Mouse (Mus musculus): ENCODE results near the gene Prkar1b. TPM values are rescaled to one million over a fixed set of nuclear protein-coding genes. Genes with fewer than 3 reads are reported as not detected.

Prkar1b gene
- polyA plus RNA-seq, 1 experiment: 1.0 TPM

DNA sequence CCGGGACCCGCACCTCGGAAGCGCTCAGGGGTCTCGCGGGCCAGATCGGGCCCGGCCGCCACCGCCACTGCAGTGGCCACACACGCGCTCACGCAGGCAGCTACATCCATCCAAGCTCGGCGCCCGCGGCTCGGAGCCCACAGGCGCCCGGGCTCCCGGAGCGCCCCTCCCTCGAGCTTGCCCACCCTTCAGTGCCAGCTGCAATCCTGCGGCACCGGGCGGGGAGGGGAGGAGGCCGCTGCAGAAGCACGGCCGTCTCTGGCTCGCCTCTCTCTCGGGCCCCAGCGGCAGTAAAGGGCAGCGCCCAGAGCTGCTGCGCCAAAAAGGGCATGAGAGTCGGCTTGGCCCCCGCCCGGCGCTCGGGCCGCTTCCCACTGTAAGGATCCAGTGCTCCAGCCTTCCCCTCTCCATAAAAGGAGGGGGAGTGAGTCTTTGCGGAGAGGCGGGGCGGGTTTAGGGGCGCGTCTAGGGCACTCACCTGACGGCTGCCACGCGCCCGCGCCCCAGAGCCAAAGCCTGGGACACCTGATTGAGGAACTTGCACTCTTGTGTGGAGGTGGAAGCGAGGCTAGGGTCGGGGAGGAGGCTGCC lies 154.0 kb downstream of the Prkar1b start:
- Histone ChIP-seq H3K4me3 (ENCODE audit: insufficient read depth, low read depth, low read length) (peak overlapping the region; percentile 90), H3K4me1 (ENCODE audit: control insufficient read depth, insufficient read depth, insufficient read length, low read length) (peaks cover 16% of the 10 kb centered on the region), H3K27ac (replicated peaks; ENCODE audit: low read depth, low read length) (no peak overlapping the region)

DNA sequence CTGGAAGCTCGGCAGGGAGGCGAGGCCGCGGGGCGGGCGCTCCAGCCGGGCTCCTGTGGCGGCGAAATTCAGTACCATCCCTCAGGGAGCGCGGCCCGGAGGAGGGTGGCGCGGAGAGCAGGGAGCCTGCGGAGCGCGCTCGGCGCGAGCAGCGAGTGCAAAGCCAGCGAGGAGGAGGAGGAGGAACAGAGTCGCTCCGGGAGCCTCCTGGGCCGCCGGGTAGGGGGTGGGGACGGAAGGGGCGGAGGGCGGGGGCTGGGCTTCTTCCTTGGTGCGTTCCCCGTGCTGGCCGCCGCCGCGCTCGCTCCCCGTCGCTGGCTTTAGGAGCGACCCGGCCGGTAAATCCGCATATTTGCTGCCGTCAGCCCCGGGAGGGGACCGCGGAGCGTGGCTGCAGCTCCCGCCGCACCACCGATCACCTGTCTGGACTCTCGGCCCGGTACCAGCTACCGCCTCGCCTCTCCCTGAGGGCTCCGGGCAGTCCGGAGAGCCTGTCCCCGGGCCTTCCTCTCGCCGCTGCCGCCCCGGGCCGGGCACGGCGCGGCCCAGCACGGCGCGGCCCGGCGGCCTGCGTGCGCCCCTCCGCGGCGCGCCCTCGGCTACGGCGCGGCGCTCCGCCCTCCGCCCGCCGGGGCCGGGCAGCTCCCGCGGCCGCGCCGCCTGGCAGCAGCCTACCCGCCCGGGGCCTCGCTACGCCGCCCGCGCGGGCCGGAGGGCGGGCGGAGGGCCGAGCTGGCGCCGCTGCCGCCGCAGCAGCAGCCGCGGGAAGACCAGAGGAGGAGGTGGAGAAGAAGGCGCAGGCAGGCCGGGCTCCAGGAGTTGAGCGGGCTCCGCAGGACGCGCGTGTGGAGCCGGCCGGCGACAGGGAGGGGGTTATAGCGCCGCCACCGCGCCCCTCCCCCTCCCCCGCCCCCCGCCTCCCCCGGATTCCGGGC lies 154.7 kb downstream of the Prkar1b start:
- peaks cover 16% of the 10 kb centered on the region for H3K4me1 ChIP-seq (ENCODE audit: control insufficient read depth, insufficient read depth, insufficient read length, low read length)
- peak overlapping the region; percentile 90 for H3K4me3 ChIP-seq (ENCODE audit: insufficient read depth, low read depth, low read length)
- peak overlapping the region; percentile 82 for H3K27ac ChIP-seq (replicated peaks; ENCODE audit: low read depth, low read length)

DNA sequence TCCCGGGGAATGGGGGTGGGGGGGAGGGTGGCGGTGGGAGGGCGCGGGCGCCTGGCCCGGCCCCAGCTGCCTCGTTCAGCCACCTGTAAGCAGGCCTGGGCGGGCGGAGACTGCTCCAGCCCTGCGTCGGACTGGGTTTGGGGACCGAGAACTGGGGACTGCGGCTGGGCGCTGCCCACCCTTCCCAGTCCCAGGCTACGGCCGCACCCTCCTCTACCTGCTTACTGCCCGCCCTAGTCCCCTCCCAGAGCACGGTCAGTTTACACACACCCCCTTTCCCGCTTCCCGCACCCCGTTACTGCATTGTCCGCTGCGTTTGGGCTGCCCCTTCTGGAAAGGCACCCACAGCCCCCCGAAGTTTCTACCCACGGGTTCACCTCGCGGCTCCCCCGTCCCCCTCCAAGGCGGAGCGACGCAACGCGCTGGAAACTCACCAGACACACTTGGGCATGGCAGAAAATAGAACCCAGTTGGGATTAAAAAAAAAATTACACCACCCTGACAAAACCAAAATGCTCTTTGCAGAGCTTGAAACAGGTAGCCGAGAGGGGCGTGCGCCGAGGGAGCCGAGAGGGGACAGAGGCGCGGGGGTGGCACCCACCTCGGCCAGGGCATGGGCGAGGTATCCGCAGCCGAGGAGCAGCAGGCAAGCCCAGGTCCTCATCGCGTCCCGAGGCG lies 155.6 kb downstream of the Prkar1b start:
- Histone ChIP-seq H3K4me1 (ENCODE audit: control insufficient read depth, insufficient read depth, insufficient read length, low read length) (peaks cover 16% of the 10 kb centered on the region), H3K27ac (replicated peaks; ENCODE audit: low read depth, low read length) (peak overlapping the region; percentile 10; the same call in 1 of the 2 replicates), H3K4me3 (ENCODE audit: insufficient read depth, low read depth, low read length) (peak overlapping the region; percentile 90)

DNA sequence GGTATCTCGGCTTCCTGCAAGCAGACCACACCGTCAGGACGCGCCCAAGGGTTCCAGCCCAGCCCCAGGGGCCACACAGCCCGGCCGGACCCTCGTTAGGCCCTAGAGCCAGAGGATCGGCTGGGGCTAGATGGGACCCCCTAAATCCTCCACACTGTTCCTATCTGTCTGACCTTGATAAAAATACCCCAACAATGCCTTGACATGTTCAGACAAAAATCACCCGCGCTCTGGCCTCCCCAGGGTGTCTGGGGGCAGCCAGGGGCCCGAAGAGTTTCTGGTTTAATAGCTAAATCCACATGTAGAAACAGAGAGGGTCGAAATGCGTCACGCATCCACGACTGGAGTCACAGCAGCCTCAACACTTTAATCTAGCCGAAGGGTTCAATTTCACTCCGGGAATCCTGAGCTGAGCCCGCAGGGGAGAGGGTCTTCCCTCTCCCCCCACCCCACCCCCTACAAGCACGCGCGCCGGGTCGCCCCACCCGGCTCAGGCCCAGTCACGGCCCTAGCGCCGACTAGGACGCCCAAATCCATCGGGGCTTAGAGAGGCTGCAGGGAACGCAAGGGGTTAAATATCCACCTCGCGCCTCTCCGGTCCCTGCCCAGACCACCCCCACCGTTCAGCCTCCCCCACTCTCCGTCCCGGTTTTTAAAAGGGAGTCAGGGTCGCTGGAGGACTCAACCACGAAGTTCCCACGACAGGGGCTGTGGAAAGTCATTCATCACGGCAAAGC lies 156.3 kb downstream of the Prkar1b start:
- Histone ChIP-seq H3K4me3 (ENCODE audit: insufficient read depth, low read depth, low read length) (peak overlapping the region; percentile 90), H3K27ac (replicated peaks; ENCODE audit: low read depth, low read length) (no peak overlapping the region), H3K4me1 (ENCODE audit: control insufficient read depth, insufficient read depth, insufficient read length, low read length) (peaks cover 12% of the 10 kb centered on the region)

DNA sequence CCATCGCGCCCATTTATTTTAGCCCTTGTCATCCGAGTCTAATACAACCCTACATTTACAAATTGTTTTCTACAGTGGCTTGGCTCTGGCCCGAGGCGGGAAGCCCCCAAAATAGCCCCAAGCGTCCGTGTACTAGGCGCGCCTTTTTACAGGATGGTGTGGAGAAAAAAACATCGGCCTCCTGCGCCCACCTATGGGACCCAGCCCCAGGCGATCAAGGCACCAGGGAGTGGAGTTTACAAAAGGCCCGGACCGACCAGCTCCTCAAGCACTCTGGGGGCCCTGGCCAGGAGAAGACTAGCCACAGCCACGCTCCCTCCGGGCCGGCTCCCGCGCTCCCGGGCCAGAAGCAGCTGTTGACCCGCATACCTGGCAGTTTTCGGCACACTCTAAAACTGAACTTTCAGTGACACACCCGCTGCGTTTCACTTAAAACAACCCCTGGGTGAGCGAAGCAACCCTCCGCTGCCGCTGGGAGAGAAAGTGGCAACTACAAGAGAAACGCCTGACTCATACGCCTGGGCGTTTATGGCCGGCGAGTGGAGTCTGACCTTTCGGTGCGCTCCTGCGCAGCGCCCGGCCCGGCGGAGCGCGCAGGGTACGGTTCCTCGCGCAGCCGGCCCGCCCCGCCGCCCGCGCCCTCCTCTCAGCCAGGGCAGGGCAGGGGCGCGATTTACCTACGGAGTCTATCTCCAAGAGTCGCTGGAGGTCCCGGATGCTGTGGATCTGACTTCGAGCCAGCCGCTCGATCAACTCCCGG lies 157.0 kb downstream of the Prkar1b start:
- H3K27ac ChIP-seq (replicated peaks; ENCODE audit: low read depth, low read length): no peak overlapping the region
- peak overlapping the region; percentile 90 for H3K4me3 ChIP-seq (ENCODE audit: insufficient read depth, low read depth, low read length)
- H3K4me1 ChIP-seq (ENCODE audit: control insufficient read depth, insufficient read depth, insufficient read length, low read length): peaks cover 6% of the 10 kb centered on the region

DNA sequence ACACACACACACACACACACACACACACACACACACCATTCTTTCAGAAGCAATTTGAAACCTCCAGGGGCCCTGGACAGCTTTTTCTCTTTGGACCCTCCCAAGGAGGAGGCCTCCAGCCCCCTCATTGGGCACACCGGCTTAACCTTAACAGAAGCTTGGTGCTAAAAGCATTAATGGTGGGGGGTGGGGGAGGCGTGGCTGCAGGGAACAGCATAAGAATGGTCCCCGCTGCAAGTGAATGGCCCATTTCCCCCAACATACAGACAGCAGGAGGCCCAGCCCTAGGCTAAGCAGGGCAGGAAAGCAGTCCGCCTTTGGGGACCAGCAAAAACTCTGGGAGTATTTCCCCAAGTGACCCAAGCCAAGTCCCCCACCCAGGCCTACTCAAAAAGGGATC lies 158.1 kb downstream of the Prkar1b start:
- Histone ChIP-seq H3K27ac (replicated peaks; ENCODE audit: low read depth, low read length) (no peak overlapping the region), H3K4me3 (ENCODE audit: insufficient read depth, low read depth, low read length) (no peak overlapping the region), H3K4me1 (ENCODE audit: control insufficient read depth, insufficient read depth, insufficient read length, low read length) (no peaks in the 10 kb centered on the region; the same call in 1 of the 2 replicates)

DNA sequence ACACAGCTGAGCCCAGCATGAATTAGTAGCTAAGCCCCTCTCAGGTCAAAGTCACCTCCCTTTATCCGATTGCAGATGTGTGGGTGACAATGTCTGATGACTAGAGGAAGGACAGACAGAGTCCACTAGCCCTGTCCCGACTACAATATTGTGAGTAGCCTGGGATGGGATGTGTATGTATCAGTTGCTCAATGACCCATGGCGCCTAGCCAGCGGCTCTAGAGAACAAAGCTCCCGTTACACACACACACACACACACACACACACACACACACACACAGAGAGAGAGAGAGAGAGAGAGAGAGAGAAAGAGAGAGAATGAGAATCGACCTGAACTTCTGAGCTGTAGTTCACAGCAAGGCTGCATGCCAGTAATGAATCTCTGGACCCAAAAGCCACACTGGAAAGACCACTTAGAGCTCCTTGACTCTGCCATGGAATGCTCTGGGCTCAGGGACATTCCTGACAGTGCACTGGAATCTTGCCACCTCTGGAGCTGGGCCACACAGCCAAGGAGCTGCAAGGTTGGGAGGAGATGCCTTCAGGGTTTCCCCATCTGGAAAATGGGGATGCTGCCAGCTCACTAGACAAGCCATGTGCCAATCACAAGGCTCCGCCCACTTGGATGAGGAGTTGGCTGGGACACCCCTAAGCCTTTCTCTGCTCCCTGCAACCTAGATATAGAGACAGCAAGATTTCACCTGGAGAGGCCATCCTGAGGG lies 159.0 kb downstream of the Prkar1b start:
- Histone ChIP-seq H3K4me3 (ENCODE audit: insufficient read depth, low read depth, low read length) (no peak overlapping the region), H3K4me1 (ENCODE audit: control insufficient read depth, insufficient read depth, insufficient read length, low read length) (no peaks in the 10 kb centered on the region), H3K27ac (replicated peaks; ENCODE audit: low read depth, low read length) (no peak overlapping the region)

DNA sequence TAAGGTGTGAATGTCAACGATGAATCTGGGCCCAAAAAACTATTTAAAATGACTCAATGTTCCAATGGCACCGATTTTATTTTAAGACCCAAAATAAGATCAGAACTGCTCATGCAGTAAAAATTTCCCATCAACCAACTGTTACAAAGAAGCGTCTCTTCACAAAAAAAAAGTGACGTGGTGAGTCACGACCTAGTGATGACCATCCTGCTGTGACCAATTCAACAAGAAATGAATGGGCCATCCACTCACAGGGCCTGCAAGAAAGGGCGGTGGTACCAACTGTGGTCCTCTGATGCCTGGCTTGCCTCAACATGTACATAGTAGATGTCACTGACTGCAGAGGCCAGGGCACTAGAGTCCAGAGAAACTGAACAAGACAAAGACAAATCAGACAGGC lies 160.2 kb downstream of the Prkar1b start:
- H3K27ac ChIP-seq (replicated peaks; ENCODE audit: low read depth, low read length): no peak overlapping the region
- H3K4me1 ChIP-seq (ENCODE audit: control insufficient read depth, insufficient read depth, insufficient read length, low read length): no peaks in the 10 kb centered on the region

DNA sequence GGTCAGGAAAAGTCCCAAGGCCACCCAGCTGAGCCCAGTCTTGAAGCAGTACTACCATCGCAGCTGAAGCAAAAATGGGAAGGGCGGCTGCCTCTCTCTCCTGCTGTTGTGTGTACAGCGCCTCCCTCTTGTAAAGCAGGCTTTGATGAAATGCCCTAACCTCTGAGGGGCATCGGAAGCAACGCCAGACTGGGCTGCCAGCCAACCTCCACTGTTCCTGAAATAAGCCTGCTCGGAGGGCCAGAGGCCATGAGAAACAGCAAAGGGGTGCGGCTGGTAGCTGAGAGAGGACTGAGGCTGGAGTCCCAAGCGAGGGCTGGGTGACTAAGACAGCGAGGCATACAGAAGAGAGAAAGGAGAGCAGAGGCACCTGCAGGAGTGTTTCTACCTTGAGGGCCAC lies 161.0 kb downstream of the Prkar1b start:
- Histone ChIP-seq H3K4me1 (ENCODE audit: control insufficient read depth, insufficient read depth, insufficient read length, low read length) (no peaks in the 10 kb centered on the region), H3K27ac (replicated peaks; ENCODE audit: low read depth, low read length) (no peak overlapping the region), H3K4me3 (ENCODE audit: insufficient read depth, low read depth, low read length) (no peak overlapping the region)

More for the DNA sequence above, 160.2 kb downstream of the Prkar1b start:
- no peak overlapping the region for H3K4me3 ChIP-seq (ENCODE audit: insufficient read depth, low read depth, low read length)

DNA sequence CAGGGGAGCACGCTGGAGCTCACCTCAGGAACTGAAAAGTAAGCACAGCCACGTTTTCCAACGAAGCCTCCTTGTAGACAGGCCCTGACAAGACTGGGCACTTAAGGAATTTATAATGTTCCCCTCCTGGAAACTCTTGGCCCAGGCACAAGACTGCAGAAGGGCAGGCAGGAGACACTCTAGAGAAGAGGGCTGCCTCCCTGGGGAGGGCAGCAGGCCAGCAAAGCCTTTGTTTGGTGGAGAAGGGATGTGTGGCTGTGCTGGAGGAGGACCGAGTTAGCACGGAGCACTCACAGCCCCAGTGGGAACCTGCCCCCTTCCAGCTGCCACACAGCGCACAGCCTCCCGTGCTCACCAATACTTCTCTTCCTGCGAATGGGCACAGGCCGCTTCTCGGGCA lies 161.8 kb downstream of the Prkar1b start:
- no peaks in the 10 kb centered on the region for H3K4me1 ChIP-seq (ENCODE audit: control insufficient read depth, insufficient read depth, insufficient read length, low read length)
- H3K4me3 ChIP-seq (ENCODE audit: insufficient read depth, low read depth, low read length): no peak overlapping the region
- no peak overlapping the region for H3K27ac ChIP-seq (replicated peaks; ENCODE audit: low read depth, low read length)

DNA sequence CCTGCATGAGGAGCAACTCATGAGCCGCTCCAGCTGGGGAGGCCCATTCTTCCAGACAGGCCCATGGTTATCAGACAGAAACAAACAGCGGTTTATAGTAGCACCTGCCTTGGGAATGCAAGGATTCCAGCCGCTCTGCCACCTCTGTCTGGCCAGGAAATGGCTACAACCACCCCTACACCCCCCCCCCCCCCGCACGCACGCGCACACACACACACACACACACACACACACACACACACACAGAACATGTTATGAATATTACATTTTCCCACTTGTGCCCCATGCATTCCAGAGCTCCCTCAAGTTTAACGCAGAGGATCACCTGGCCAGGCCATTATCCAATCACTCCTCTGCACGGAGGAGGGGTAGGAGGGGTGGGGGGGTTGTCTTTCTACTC lies 167.9 kb downstream of the Prkar1b start:
- no peak overlapping the region for H3K4me3 ChIP-seq (ENCODE audit: insufficient read depth, low read depth, low read length)
- H3K27ac ChIP-seq (replicated peaks; ENCODE audit: low read depth, low read length): no peak overlapping the region
- H3K4me1 ChIP-seq (ENCODE audit: control insufficient read depth, insufficient read depth, insufficient read length, low read length): no peaks in the 10 kb centered on the region

DNA sequence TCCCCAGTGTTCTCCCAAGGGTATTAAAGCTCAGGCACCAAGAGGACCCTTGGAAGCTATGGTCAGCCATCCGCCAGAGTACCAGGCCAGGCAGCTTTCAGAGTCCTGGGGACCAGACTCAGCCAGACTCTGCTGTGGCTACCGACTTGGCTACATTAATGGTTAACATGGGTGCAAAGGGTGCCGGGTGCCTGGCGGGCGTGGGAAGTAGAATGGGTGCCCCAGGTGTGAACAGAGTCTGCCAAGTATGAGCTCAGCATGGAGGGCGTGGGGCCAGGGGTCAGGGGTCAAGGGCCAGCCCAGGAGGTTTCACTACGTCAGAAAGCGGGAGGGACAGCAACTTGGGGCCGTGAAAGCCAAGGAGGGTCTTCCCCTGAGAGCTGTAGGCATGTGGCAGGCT lies 169.2 kb downstream of the Prkar1b start:
- no peak overlapping the region for H3K27ac ChIP-seq (replicated peaks; ENCODE audit: low read depth, low read length)
- no peaks in the 10 kb centered on the region for H3K4me1 ChIP-seq (ENCODE audit: control insufficient read depth, insufficient read depth, insufficient read length, low read length)
- H3K4me3 ChIP-seq (ENCODE audit: insufficient read depth, low read depth, low read length): no peak overlapping the region

DNA sequence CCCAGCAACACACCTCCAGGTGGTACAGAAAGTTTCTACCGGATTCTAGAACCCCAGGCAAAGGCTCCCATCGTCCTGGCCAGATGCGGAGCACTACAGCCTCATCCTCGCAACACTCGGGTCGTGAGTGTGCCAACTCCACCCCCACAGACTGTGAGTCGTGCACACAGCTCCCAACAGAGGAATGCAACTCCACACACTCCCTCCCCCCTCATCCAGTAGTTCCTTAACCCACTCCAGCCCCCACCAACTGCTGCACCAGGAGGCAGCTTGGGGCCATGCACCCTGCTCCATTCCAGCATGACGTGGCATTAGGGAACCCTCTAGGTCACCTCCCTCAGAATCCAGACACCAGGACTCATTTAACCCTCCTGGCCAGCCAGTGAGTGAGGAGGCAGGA lies 170.0 kb downstream of the Prkar1b start:
- no peak overlapping the region for H3K27ac ChIP-seq (replicated peaks; ENCODE audit: low read depth, low read length)
- no peaks in the 10 kb centered on the region for H3K4me1 ChIP-seq (ENCODE audit: control insufficient read depth, insufficient read depth, insufficient read length, low read length)
- no peak overlapping the region for H3K4me3 ChIP-seq (ENCODE audit: insufficient read depth, low read depth, low read length)

DNA sequence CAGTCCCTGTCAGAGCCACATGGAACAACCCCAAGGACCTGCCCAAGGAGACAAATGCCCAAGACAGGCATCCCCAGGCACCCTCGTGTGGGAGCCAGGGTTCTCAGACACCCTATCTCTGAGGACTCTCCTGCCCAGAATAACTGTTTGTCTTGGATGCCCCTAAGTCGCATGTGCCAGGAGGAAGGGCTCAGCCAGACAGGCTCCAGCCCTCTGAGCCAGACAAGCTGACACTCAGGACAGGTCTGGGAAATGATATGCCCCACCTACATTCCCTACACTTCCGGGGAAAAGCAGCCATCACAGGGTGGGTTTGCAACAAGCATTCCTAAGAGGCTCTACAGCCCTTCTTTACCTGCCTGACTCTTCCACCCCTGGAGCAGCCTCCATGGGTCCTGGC lies 172.0 kb downstream of the Prkar1b start:
- no peaks in the 10 kb centered on the region for H3K4me1 ChIP-seq (ENCODE audit: control insufficient read depth, insufficient read depth, insufficient read length, low read length)
- no peak overlapping the region for H3K4me3 ChIP-seq (ENCODE audit: insufficient read depth, low read depth, low read length)
- H3K27ac ChIP-seq (replicated peaks; ENCODE audit: low read depth, low read length): no peak overlapping the region

Data from brown adipose tissue, adult 24 weeks (tissue).